Mouse (Mus musculus) monocyte, adult 5-6 weeks (primary cell): ENCODE results near the gene Mindy1. TPM values are rescaled to one million over a fixed set of nuclear protein-coding genes. Genes with fewer than 3 reads are reported as not detected.

Source experiments
- total RNA-seq: library from RNA; stranded (forward); fragments of 200-1000, 200-491, 200-594 nt; gene quantifications from 3 replicates; pipeline ENCODE4 v1.2.3, GENCODE M21; 2017

Gene Mindy1
- total RNA-seq, 1 experiment from 2014 or later, result 21.6 TPM

Other genes starting within 250 kb of the Mindy1 start
- 201 to 282 TPM (median 263 TPM) in 3 replicates for gene Psmd4, start 238.7 kb upstream of the Mindy1 start, total RNA-seq
- gene Pip5k1a, start 174.4 kb upstream of the Mindy1 start, total RNA-seq, result 12.2 to 29.3 TPM (median 16.7 TPM) in 3 replicates
- 43.2 to 86.5 TPM (median 55.3 TPM) in 3 replicates for gene Vps72, start 170.3 kb upstream of the Mindy1 start, total RNA-seq
- gene Tmod4, start 156.9 kb upstream of the Mindy1 start, total RNA-seq, result not detected in 3 replicates
- 65.3 to 128 TPM (median 82.5 TPM) in 3 replicates for gene Scnm1, start 147.3 kb upstream of the Mindy1 start, total RNA-seq
- 4.1 to 5.9 TPM (median 5.7 TPM) in 3 replicates for gene Lysmd1, start 147.3 kb upstream of the Mindy1 start, total RNA-seq
- gene Tnfaip8l2, start 139.0 kb upstream of the Mindy1 start, total RNA-seq, result 63.2 to 73.9 TPM (median 73.1 TPM) in 3 replicates
- gene Sema6c, start 120.9 kb upstream of the Mindy1 start, total RNA-seq, result not detected in 3 replicates
- gene Gabpb2, start 63.4 kb upstream of the Mindy1 start, total RNA-seq, result 87.0 to 129 TPM (median 91.1 TPM) in 3 replicates
- gene Cdc42se1, start 52.6 kb upstream of the Mindy1 start, total RNA-seq, result 122 to 191 TPM (median 182 TPM) in 3 replicates
- 6.2 to 18.2 TPM (median 9.1 TPM) in 3 replicates for gene Mllt11, start 49.2 kb upstream of the Mindy1 start, total RNA-seq
- not detected in 3 replicates for gene Gm128, start 39.7 kb upstream of the Mindy1 start, total RNA-seq
- gene Bnipl, start 30.2 kb upstream of the Mindy1 start, total RNA-seq, result not detected in 3 replicates
- gene Prune1, start 731 bp downstream of the Mindy1 start, total RNA-seq, result 8.1 to 16.9 TPM (median 8.6 TPM) in 3 replicates
- 0.64 to 1.9 TPM (median 0.78 TPM) in 3 replicates for gene Anxa9, start 25.8 kb downstream of the Mindy1 start, total RNA-seq
- gene Cers2, start 33.4 kb downstream of the Mindy1 start, total RNA-seq, result 125 to 137 TPM (median 130 TPM) in 3 replicates
- gene Setdb1, start 75.9 kb downstream of the Mindy1 start, total RNA-seq, result 21.0 to 33.6 TPM (median 22.6 TPM) in 3 replicates
- gene 4930558C23Rik, start 121.5 kb downstream of the Mindy1 start, total RNA-seq, result not detected in 3 replicates
- gene Arnt, start 153.0 kb downstream of the Mindy1 start, total RNA-seq, result 30.7 to 46.7 TPM (median 44.1 TPM) in 3 replicates
- gene Ctsk, start 217.9 kb downstream of the Mindy1 start, total RNA-seq, result 0.19 to 0.87 TPM (median 0.75 TPM) in 3 replicates
- gene Ctss, start 245.4 kb downstream of the Mindy1 start, total RNA-seq, result 2,267 to 4,734 TPM (median 3,937 TPM) in 3 replicates